Mouse (Mus musculus): Measurements from ENCODE around the gene Olfr71.

GRCm38 (mm10) chr4:43729126-43729525, 19.1 kb upstream of the Olfr71 start:
- TF ChIP-seq CTCF (IDR thresholded peaks at IDR 0.05; ENCODE audit: low read depth) (no peak), EP300 (IDR thresholded peaks at IDR 0.05; ENCODE audit: low read depth) (no peak)
